Mouse (Mus musculus) stomach, postnatal 0 days (tissue): Measurements from ENCODE around the gene Fry. TPM values are rescaled to one million over a fixed set of nuclear protein-coding genes. Genes with fewer than 3 reads are reported as not detected.

Experiments
- ATAC-seq: fragments of 200-750 bp; cut with Nextera tagmentation; 2 replicates; pipeline ENCODE4 v1.8.0; 2017; ENCODE audit not compliant: low FRiP score, low TSS enrichment
- DNase-seq: peaks from one replicate; pipeline ENCODE4 v3.0.0-alpha.2; 2016; ENCODE audit warnings: low spot score
- H3K27ac ChIP-seq: fragments of 300-500 bp; sonication (generic); replicated peaks from 2 replicates; pipeline ENCODE4 v1.5.1; 2014; ENCODE audit warnings: mild to moderate bottlenecking, control low read depth
- H3K27me3 ChIP-seq: fragments of 300-500 bp; sonication (generic); 2 replicates; pipeline ENCODE4 v1.6.1; 2014; ENCODE audit warnings: low read length; ENCODE audit not compliant: control insufficient read depth, insufficient read depth
- H3K36me3 ChIP-seq: fragments of 300-500 bp; sonication (generic); 2 replicates; pipeline ENCODE4 v1.6.1; 2014; ENCODE audit warnings: low read length, mixed read lengths; ENCODE audit not compliant: control insufficient read depth, insufficient read depth
- H3K4me1 ChIP-seq: fragments of 300-500 bp; sonication (generic); replicated peaks from 2 replicates; pipeline ENCODE4 v1.6.1; 2014; ENCODE audit warnings: antibody characterized with exemption; ENCODE audit not compliant: control insufficient read depth, insufficient read depth
- H3K4me2 ChIP-seq: fragments of 300-500 bp; sonication (generic); replicated peaks from 2 replicates; pipeline ENCODE4 v1.6.1; 2014; ENCODE audit warnings: low read depth, mild to moderate bottlenecking, control low read depth, moderate library complexity
- H3K4me3 ChIP-seq: fragments of 300-500 bp; sonication (generic); 2 replicates; pipeline ENCODE4 v1.5.1; 2014; ENCODE audit warnings: low read depth, low read length, control low read depth
- H3K9ac ChIP-seq: fragments of 300-500 bp; sonication (generic); 2 replicates; pipeline ENCODE4 v1.6.1; 2014; ENCODE audit warnings: mild to moderate bottlenecking, low read length, control low read depth, mixed read lengths
- H3K9me3 ChIP-seq: fragments of 300-500 bp; sonication (generic); 2 replicates; pipeline ENCODE4 v1.6.1; 2016; ENCODE audit warnings: low read length; ENCODE audit not compliant: control insufficient read depth
- CTCF ChIP-seq: IDR thresholded peaks from 2 replicates; pipeline ENCODE4 v1.5.1; 2016; ENCODE audit warnings: antibody characterized with exemption, low read depth, mild to moderate bottlenecking, moderate library complexity
- EP300 ChIP-seq: optimal IDR thresholded peaks from 2 replicates; pipeline ENCODE3; 2016; ENCODE audit warnings: antibody characterized with exemption
- whole genome bisulfite sequencing: fragments of 180-500 bp; shearing (Covaris S2); extraction: QIAGEN DNeasy Blood & Tissue Kit; methylation state at CpG from one replicate; pipeline ENCODE4 v1.1.7; 2014; 5-methylcytosine and 5-hydroxymethylcytosine counted together
- polyA plus RNA-seq: library from polyadenylated mRNA; unstranded; fragments of >200 nt; fragmentation: Nextera tagmentation; extraction: Ambion mirVana; gene quantifications from 2 replicates; pipeline ENCODE4 v1.2.1, GENCODE M21; 2015

Gene Fry
- polyA plus RNA-seq, 1 experiment from 2014 or later = 6.5 TPM

DNA sequence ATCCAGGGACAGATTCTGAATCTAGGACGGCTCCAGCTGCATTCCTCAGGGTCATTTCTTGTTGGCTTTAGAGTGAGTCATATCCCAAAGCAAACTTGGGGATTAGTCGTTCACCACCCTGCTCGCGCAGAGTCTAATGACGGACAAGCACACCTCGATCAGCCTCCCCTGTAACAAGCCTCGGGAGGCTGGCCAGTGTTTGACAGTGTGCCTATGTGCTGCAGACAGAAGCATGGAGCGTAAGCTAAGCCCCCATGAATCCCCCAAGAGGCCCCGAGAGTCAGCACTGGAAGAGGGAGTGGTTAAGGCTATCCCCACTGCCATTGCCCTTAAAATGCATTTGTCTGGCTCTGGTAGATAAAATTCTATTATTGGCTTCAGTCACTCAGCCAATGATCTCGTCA lies 214.9 kb downstream of the Fry start:
- WGBS = 24% methylated on average over 10 of the region's 10 CpGs
- Histone ChIP-seq H3K27ac (peak overlapping the region; percentile 83), H3K36me3 (no peaks in the 10 kb centered on the region), H3K4me1 (no peaks in the 10 kb centered on the region), H3K27me3 (no peaks in the 10 kb centered on the region), H3K9ac (no peak overlapping the region), H3K9me3 (no peaks in the 10 kb centered on the region), H3K4me2 (peak overlapping the region; percentile 42), H3K4me3 (no peak overlapping the region)
- DNase-seq (peak; percentile 77), ATAC-seq (peak; percentile 88)
- no peak for TF ChIP-seq EP300
- no peak for TF ChIP-seq CTCF

DNA sequence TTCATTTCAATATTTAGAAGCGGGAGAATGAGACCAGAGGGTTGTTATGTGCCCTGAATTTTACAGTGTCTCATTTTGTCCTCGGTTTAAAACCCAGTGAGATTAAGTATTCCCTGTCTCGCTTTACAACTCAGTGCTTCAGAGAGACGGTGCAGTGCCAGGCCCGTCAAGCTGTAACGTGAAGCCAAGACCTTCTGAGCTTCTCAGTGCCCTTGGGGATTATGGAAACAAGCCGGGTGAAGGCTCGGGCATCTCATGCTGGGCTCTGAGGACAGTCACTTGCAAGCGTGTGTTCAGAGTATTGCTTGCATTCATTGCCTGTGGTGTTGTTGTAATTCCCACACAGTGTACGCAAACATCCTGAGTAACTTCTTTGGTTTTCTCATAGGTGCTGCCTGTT lies 218.0 kb downstream of the Fry start:
- Histone ChIP-seq H3K27ac (no peak overlapping the region), H3K36me3 (no peaks in the 10 kb centered on the region), H3K9ac (no peak overlapping the region), H3K4me1 (no peaks in the 10 kb centered on the region), H3K4me2 (no peak overlapping the region), H3K9me3 (no peaks in the 10 kb centered on the region), H3K27me3 (no peaks in the 10 kb centered on the region), H3K4me3 (no peak overlapping the region)
- no peak for ATAC-seq
- no peak for DNase-seq
- no peak for TF ChIP-seq CTCF
- TF ChIP-seq EP300 = no peak
- 68% methylated on average over 10 of the region's 10 CpGs for WGBS

DNA sequence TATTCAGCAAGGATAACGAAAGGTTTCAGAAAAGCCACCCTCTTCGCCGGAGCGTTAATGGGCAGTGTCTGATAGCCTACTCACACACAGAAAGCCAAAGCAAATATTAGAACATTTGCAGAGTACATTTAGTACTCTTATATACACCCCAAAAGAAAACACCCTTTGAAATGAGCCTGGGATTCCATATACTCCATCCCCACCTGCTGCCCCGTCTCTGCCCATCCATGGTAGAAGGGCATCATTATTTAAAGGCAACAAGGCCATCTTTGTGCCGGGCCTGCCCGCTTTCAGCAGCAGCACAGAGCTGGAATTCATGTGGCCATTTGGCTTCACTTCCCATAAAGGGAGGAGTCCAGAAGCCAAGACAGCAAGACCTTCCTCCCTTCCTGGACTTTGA lies 219.3 kb downstream of the Fry start:
- Histone ChIP-seq H3K4me2 (no peak overlapping the region), H3K4me3 (no peak overlapping the region), H3K36me3 (no peaks in the 10 kb centered on the region), H3K27ac (peak overlapping the region; percentile 77), H3K27me3 (no peaks in the 10 kb centered on the region), H3K9me3 (no peaks in the 10 kb centered on the region), H3K4me1 (no peaks in the 10 kb centered on the region), H3K9ac (no peak overlapping the region)
- DNase-seq = peak; percentile 58
- ATAC-seq = peak; percentile 82
- TF ChIP-seq CTCF (peak; percentile 44), EP300 (no peak)
- WGBS = 62% methylated on average over 7 of the region's 7 CpGs

DNA sequence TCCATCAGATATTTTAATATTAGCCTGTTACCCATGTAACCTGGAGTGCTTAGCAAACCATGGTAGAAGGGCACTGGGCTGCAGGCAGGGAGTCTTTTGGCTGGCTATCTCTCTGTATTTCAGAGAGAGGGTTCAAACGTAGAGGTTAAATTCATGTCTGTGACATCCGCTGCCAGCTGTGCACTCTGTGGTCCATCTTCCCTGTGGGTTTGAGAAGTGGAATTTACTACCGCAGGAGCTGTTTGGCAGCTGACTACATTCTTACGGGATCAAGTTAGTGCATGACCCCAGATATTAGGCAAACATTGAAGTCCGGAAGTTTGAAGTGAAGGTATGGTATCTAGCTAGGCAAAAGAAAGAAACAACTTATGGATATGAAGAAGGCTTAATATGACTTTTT lies 222.5 kb downstream of the Fry start:
- H3K4me1 ChIP-seq = no peaks in the 10 kb centered on the region
- 24% methylated on average over 5 of the region's 5 CpGs for WGBS
- DNase-seq (no peak), ATAC-seq (no peak)
- H3K4me2 ChIP-seq = no peak overlapping the region
- no peaks in the 10 kb centered on the region for H3K9me3 ChIP-seq
- no peak overlapping the region for H3K9ac ChIP-seq
- TF ChIP-seq EP300 = no peak
- TF ChIP-seq CTCF = no peak
- no peaks in the 10 kb centered on the region for H3K27me3 ChIP-seq
- no peak overlapping the region for H3K4me3 ChIP-seq
- no peak overlapping the region for H3K27ac ChIP-seq
- H3K36me3 ChIP-seq = no peaks in the 10 kb centered on the region

DNA sequence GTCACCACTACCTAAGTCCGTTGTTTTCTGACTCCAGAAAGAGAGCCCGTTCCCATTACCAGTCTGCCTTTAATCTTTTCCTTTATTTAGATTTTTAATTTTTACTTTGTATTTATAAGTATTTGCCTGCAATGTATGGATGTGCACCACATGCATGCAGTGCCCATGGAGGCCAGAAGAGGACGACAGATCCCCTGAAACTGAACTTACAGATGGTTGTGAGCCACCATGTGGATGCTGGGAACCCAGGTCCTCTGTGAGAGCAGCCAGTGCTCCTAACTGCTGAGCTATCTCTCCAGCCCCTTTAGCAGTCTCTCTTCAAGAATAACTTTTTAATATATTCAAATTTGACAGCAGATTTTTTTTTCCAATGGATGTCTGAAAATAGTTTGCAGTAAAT lies 223.7 kb downstream of the Fry start:
- Histone ChIP-seq H3K9ac (no peak overlapping the region), H3K9me3 (no peaks in the 10 kb centered on the region), H3K4me1 (no peaks in the 10 kb centered on the region), H3K36me3 (no peaks in the 10 kb centered on the region), H3K4me3 (no peak overlapping the region), H3K27me3 (no peaks in the 10 kb centered on the region), H3K4me2 (no peak overlapping the region), H3K27ac (no peak overlapping the region)
- no peak for DNase-seq
- no peak for ATAC-seq
- TF ChIP-seq EP300 = no peak
- peak; percentile 26 for TF ChIP-seq CTCF
- 90% methylated on average over 3 of the region's 3 CpGs for WGBS

DNA sequence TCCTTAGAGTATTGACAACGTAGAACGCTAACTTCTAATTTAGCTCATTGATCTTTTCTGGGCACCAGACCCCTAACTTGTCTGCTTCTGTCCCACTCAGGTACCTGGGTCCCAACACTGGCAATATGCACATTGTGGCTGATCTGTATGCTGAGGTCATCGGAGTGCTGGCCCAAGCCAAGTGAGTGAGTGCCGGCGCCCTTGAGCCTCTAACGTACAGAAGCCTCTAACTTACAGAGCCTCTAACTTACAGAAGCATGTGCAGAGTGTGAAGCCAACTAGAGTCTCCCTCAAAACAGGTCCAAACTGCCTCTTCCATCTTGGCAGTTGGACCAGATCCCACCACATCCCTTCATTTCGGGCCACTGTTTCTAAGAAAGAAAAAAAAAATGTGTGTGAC lies 227.5 kb downstream of the Fry start:
- H3K4me2 ChIP-seq = no peak overlapping the region
- no peak overlapping the region for H3K4me3 ChIP-seq
- 87% methylated on average over 7 of the region's 7 CpGs for WGBS
- H3K27ac ChIP-seq = no peak overlapping the region
- H3K9me3 ChIP-seq = no peaks in the 10 kb centered on the region
- no peak for ATAC-seq
- no peak overlapping the region for H3K9ac ChIP-seq
- H3K27me3 ChIP-seq = no peaks in the 10 kb centered on the region
- no peaks in the 10 kb centered on the region for H3K4me1 ChIP-seq
- 0 out of 2 replicates have a peak, but pooled peaks cover 2% of the 10 kb centered on the region for H3K36me3 ChIP-seq
- DNase-seq = no peak
- TF ChIP-seq CTCF = no peak
- no peak for TF ChIP-seq EP300
